Mouse (Mus musculus) kidney, adult 8-10 months (tissue): ENCODE measurements around the gene Rpl14.

Experiments used
- DNase-seq, 2 experiments: peaks; one replicate each; pipeline ENCODE4 v3.0.0; 2022

The Rpl14 gene

DNA sequence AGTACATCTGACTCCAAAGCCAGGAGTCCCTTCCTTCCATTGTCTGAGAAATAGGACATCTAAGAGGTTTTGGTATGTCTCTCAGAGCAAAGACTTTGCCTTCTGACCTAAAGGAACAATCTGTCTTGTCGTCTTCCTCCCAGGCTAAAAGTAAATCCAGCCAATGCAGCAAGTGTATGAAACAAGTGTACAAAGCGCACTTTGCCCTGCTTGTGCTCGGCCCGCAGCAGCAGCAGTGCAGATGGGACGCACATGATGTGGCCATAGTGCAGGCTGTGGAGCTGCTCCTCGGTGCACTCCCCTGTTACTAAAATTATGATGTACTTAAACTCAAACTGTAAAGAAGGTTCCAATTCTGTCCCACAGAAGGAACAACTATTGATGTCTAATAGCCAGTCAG, 46.9 kb downstream of the Rpl14 start:
- DNase-seq = no peak

DNA sequence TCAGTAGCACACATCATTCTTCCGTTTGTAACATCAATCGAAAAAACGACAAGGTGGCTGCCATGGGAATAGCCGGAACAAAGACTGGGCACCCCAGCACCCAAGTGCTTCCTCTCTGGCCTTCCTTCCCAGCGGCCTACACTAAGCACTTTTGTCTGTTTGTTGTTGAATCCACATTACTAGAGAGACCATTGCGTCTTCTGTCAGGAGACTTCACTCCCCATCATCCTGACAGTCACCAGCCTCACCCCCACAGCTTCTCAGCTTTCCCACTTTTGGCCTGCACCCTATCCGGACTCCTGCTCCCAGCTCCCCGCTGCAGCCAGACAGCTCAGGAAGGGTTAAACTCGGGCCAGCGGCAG, 48.1 kb downstream of the Rpl14 start:
- DNase-seq = no peak

DNA sequence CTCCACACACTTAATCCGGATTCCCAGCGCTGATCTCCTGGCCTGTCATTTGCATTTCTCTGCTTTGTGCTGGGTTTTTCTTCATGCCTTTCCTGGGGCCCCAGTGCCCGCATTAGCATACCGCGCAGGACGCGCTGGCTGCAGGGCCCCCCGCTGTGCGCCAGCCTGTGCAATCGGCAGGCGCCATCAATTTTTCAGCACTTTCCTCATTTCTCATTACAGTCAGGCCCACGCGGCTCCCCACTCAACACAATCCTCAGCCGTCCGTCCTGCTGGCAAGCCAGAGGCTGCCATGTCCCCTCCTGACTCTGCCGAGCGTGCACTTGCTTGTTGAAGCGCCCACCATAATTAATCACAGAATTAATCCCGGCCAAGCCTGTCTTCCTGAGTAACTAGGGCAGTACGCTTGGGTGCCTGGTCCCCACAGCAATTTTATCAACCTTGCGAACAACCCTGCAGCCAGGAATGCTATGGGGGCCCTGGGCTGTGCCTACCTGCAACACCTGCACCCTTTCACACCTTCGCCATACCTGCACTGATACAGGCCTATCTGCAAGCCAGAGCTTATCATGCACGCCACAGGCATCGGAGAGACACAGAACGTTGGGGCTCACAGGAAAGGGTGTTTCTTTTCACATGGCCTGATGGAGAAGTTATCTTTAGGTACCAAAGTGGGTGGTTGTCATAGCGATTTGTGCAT, 48.6 kb downstream of the Rpl14 start:
- no peak for DNase-seq

DNA sequence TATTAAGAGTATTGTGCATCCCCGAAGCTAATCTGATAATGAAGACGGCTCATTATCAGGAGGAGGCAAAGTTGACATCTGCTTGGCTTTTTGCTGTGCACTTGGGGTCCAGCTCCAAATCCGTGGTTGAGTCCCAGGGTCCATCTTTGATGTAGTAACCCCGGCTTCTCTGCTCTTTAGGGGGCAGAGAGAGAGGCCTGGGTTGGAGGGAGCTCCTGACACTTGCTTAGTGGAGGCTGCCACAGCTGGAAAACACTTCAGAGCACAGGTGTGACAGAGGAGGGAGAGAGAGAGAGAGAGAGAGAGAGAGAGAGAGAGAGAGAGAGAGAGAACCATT, 49.1 kb downstream of the Rpl14 start:
- no peak for DNase-seq
